Mouse (Mus musculus) embryonic facial prominence, embryonic 14.5 days (tissue): ENCODE results near the gene Elk4. TPM values are rescaled to one million over a fixed set of nuclear protein-coding genes. Genes with fewer than 3 reads are reported as not detected.

Source experiments
- ATAC-seq: fragments of 200-750 bp; cut with Nextera tagmentation; 2 replicates; pipeline ENCODE4 v1.8.0; 2017; ENCODE audit warnings: low read depth, moderate number of reproducible peaks, moderate TSS enrichment
- DNase-seq: peaks from one replicate; pipeline ENCODE4 v3.0.0-alpha.2; 2015; ENCODE audit warnings: low spot score
- H3K27ac ChIP-seq: fragments of 300-500 bp; sonication (generic); replicated peaks from 2 replicates; pipeline ENCODE4 v1.5.1; 2014; ENCODE audit warnings: low read depth, mild to moderate bottlenecking, low read length, moderate library complexity
- H3K27me3 ChIP-seq: fragments of 300-500 bp; sonication (generic); replicated peaks from 2 replicates; pipeline ENCODE4 v1.6.1; 2014; ENCODE audit warnings: low read length; ENCODE audit not compliant: control insufficient read depth, insufficient read depth
- H3K36me3 ChIP-seq: fragments of 300-500 bp; sonication (generic); 2 replicates; pipeline ENCODE4 v1.6.1; 2014; ENCODE audit warnings: low read length, mixed read lengths; ENCODE audit not compliant: control insufficient read depth, insufficient read depth
- H3K4me1 ChIP-seq: fragments of 300-500 bp; sonication (generic); 2 replicates; pipeline ENCODE4 v1.6.1; 2014; ENCODE audit warnings: antibody characterized with exemption, low read length; ENCODE audit not compliant: control insufficient read depth, insufficient read depth
- H3K4me2 ChIP-seq: fragments of 300-500 bp; sonication (generic); 2 replicates; pipeline ENCODE4 v1.6.1; 2014; ENCODE audit warnings: low read depth, mild to moderate bottlenecking, low read length, moderate library complexity, mixed read lengths
- H3K4me3 ChIP-seq: fragments of 300-500 bp; sonication (generic); 2 replicates; pipeline ENCODE4 v1.5.1; 2014; ENCODE audit warnings: low read depth, mild to moderate bottlenecking, low read length
- H3K9ac ChIP-seq: fragments of 300-500 bp; sonication (generic); 2 replicates; pipeline ENCODE4 v1.6.1; 2014; ENCODE audit warnings: low read depth, mild to moderate bottlenecking, low read length, moderate library complexity, mixed read lengths
- H3K9me3 ChIP-seq: fragments of 300-500 bp; sonication (generic); 2 replicates; pipeline ENCODE4 v1.6.1; 2016; ENCODE audit warnings: low read length; ENCODE audit not compliant: control insufficient read depth
- WGBS: fragments of 180-500 bp; shearing (Covaris S2); extraction: QIAGEN DNeasy Blood & Tissue Kit; methylation state at CpG from one replicate; pipeline ENCODE4 v1.1.7; 2014; 5-methylcytosine and 5-hydroxymethylcytosine counted together
- polyA plus RNA-seq: library from polyadenylated mRNA; unstranded; fragments of >200 nt; fragmentation: Nextera tagmentation; extraction: Ambion mirVana; gene quantifications from 2 replicates; pipeline ENCODE4 v1.2.1, GENCODE M21; 2014

Gene Elk4
- polyA plus RNA-seq, 1 experiment from 2014 or later: 39.0 TPM

DNA sequence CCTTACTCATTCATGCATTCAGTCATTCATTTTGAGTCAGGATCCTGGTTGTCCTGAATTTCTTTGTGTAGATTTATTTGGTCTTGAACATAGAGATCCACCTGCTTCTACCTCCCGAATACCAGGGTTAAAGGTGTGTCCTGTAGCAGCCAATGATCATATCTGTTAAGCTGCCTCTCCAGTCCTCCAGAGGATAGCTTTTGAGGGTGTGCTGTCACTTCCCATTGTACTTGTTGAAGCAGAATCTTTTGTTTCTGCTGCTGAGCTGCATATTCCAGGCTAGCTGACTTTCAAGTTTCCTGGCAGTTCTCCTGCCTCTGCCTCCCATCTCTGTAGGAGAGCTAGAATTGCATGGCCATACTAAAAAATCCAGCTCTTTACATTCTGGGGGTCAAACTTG lies 9.3 kb downstream of the Elk4 start:
- ATAC-seq: no peak
- Histone ChIP-seq H3K4me1 (no peaks in the 10 kb centered on the region), H3K27ac (no peak overlapping the region), H3K4me2 (no peak overlapping the region), H3K27me3 (no peaks in the 10 kb centered on the region), H3K9ac (no peak overlapping the region), H3K36me3 (peaks cover 58% of the 10 kb centered on the region), H3K9me3 (no peaks in the 10 kb centered on the region), H3K4me3 (no peak overlapping the region)
- 85% methylated on average over 1 of the region's 1 CpGs for WGBS
- no peak for DNase-seq

DNA sequence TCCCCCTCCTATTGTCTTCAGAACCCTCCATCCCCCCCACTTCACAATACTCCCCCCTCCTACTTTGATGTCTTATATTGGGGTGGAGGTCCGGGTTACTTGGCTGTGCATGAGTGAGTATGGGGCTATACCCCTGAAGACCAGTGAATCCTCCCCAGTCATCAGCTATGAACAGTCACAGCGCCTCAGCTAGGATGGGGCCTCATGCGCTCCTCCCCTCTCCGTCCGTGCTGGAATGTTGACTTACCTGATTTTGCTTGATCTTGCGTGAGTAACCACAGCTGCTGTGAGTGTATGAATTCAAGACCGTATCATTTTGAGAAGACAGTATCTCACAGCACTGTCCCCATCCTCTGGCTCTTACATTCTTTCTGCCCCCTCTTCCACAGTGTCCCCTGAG lies 12.5 kb downstream of the Elk4 start:
- Histone ChIP-seq H3K27me3 (no peaks in the 10 kb centered on the region), H3K27ac (0 out of 2 replicates have a peak overlapping the region, but pooled peaks have one; percentile 10), H3K36me3 (peaks cover 82% of the 10 kb centered on the region), H3K9ac (no peak overlapping the region), H3K4me1 (no peaks in the 10 kb centered on the region), H3K4me3 (no peak overlapping the region), H3K4me2 (no peak overlapping the region), H3K9me3 (no peaks in the 10 kb centered on the region)
- DNase-seq: peak; percentile 51
- ATAC-seq: peak; percentile 41; the same call in 1 of the 2 replicates
- WGBS: 86% methylated on average over 7 of the region's 7 CpGs

DNA sequence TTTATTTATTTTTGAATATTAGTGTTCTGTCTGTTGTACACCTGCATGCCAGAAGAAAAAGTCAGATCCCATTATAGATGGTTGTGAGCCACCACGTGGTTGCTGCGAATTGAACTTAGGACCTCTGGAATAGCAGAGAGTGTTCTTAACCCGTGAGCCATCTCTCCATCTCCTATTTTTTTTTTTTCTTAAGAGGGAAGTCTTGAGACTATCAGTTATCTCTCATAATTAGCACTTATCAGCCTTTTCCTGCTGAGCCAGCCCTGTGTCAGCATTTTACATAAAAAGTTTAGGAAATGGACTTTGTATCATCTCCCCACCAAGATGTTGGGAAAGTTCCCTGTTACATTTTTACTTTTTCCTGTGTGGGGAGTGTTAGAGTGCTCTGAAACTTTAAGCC lies 14.7 kb downstream of the Elk4 start:
- H3K36me3 ChIP-seq: peaks cover 88% of the 10 kb centered on the region
- ATAC-seq: no peak
- no peak overlapping the region for H3K27ac ChIP-seq
- WGBS: 84% methylated on average over 3 of the region's 3 CpGs
- H3K27me3 ChIP-seq: no peaks in the 10 kb centered on the region
- no peak for DNase-seq
- H3K4me1 ChIP-seq: no peaks in the 10 kb centered on the region
- no peak overlapping the region for H3K9ac ChIP-seq
- H3K9me3 ChIP-seq: no peaks in the 10 kb centered on the region
- H3K4me3 ChIP-seq: no peak overlapping the region
- H3K4me2 ChIP-seq: no peak overlapping the region

DNA sequence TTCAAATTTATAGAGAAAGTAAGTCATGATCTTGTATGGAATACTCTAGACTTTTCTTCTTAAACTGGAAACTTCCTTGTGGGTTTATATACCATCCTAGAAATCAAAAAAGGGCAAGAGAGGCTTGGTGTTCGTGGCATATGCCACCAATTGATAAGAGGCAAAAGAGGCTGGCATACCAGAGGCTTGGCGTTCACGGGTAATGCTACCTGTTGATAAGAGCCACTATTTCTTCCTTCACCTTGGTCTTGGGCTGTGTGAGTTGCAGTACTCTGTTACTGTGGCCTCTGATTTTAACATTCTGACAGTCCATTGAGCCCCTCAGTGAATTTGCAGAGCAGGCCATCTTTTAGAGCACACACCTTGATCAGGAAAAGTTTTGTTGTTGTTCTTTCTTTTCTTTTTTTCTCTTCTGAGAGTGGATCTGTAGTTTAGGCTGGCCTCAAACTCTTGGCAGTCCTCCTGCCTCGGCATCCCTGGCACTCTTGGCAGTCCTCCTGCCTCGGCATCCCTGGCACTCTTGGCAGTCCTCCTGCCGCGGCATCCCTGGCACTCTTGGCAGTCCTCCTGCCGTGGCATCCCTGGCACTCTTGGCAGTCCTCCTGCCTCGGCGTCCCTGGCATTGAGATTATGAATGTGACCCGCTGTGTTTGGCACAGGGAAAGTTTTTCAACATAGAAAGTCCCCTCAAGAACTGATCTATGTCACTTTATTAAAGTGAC lies 19.7 kb downstream of the Elk4 start:
- Histone ChIP-seq H3K4me3 (no peak overlapping the region), H3K27me3 (no peaks in the 10 kb centered on the region), H3K4me2 (no peak overlapping the region), H3K9ac (no peak overlapping the region), H3K9me3 (no peaks in the 10 kb centered on the region), H3K27ac (no peak overlapping the region), H3K36me3 (peaks cover 87% of the 10 kb centered on the region), H3K4me1 (no peaks in the 10 kb centered on the region)
- 90% methylated on average over 11 of the region's 11 CpGs for WGBS
- ATAC-seq: no peak
- no peak for DNase-seq

DNA sequence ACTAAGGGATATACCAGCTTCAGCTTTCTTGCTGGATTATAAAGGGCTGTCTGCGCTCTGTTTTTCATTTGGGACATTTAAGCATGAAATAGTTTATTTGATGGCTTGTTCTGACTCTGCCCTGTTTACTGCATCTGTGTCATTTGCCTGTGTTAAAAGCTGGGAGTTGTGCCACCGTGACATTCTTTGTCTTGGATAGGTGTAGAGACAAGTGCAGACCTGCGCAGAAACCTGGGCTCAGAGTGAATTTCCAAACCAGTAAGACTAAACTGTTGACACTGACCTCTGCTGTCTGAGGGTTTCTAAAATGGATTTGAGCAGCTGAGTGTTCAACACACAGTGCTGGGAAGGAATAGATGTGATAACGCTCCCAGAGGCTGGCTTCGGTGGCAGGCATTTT lies 20.6 kb downstream of the Elk4 start:
- ATAC-seq: 0 out of 2 replicates have a peak, but pooled peaks have one; percentile 47

DNA sequence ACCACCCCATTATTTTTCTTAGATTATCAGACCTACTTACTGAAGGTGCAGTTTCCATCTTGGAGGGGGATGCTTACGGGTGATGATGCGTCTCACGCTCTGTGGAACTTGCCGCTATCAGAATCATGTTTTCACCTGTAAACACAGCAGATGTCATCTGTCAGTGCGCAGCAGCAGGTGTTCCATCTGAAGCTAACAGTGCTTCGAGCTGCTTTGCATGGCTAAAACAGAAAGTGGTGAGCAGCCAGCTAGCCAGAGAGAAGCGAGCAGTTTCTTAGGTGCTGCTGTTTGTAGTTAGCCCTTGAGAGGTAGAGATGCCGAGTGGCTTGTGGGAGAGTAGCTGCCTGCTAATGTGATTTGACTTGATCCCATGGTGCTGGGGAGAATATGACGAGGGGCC lies 21.0 kb downstream of the Elk4 start:
- DNase-seq: no peak
- no peak for ATAC-seq
- Histone ChIP-seq H3K4me3 (no peak overlapping the region), H3K9me3 (no peaks in the 10 kb centered on the region), H3K27ac (no peak overlapping the region), H3K4me2 (no peak overlapping the region), H3K27me3 (no peaks in the 10 kb centered on the region), H3K4me1 (no peaks in the 10 kb centered on the region), H3K9ac (no peak overlapping the region), H3K36me3 (peaks cover 83% of the 10 kb centered on the region)
- 83% methylated on average over 9 of the region's 9 CpGs for WGBS

More for the DNA sequence above, 20.6 kb downstream of the Elk4 start:
- H3K9ac ChIP-seq: no peak overlapping the region
- H3K27me3 ChIP-seq: no peaks in the 10 kb centered on the region
- DNase-seq: no peak
- no peak overlapping the region for H3K4me3 ChIP-seq
- H3K4me1 ChIP-seq: no peaks in the 10 kb centered on the region
- 80% methylated on average over 5 of the region's 5 CpGs for WGBS
- H3K9me3 ChIP-seq: no peaks in the 10 kb centered on the region
- H3K36me3 ChIP-seq: peaks cover 83% of the 10 kb centered on the region
- no peak overlapping the region for H3K4me2 ChIP-seq
- H3K27ac ChIP-seq: no peak overlapping the region

DNA sequence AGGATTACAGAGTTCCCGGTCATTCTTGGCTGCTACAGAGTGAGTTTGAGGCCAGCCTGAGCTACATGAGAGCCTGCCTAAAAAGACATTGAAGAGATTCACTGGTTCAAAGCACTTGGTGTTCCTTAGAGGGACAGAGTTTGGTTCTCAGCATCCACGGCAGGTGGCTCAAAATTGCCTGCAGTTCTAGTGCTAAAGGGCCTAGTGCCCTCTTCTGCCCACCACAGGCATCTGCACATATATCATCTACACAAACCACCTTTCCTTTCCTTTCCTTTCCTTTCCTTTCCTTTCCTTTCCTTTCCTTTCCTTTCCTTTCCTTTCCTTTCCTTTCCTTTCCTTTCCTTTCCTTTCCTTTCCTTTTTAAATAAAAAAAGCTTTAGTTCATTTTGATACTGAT lies 23.2 kb downstream of the Elk4 start:
- H3K9me3 ChIP-seq: no peaks in the 10 kb centered on the region
- no peak overlapping the region for H3K27ac ChIP-seq
- no peaks in the 10 kb centered on the region for H3K4me1 ChIP-seq
- no peak for ATAC-seq
- no peak for DNase-seq
- 63% methylated on average over 2 of the region's 2 CpGs for WGBS
- no peaks in the 10 kb centered on the region for H3K27me3 ChIP-seq
- H3K9ac ChIP-seq: no peak overlapping the region
- no peak overlapping the region for H3K4me2 ChIP-seq
- no peak overlapping the region for H3K4me3 ChIP-seq
- H3K36me3 ChIP-seq: peaks cover 77% of the 10 kb centered on the region

DNA sequence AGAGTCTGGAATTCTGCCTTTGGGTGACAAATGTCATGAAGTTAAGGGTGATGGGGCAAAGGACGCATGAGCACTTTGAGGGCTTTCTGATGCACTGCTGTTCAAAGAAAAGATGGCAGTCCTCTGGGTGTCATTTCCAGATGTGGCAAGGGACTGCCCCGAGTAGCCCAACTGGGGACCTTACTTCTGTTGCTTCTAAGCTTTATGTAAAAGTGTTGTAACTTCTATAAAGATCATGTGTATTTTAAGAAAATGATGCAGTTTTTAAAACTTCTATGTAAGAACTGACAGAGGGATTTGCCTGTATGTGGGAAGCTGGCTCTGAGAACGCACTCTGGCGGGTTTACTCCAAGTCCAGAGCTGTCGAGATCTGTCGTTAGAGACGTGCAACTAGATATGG lies 24.8 kb downstream of the Elk4 start:
- Histone ChIP-seq H3K4me3 (no peak overlapping the region), H3K4me2 (no peak overlapping the region), H3K27me3 (no peaks in the 10 kb centered on the region), H3K4me1 (no peaks in the 10 kb centered on the region), H3K36me3 (peaks cover 65% of the 10 kb centered on the region), H3K9me3 (no peaks in the 10 kb centered on the region), H3K9ac (no peak overlapping the region), H3K27ac (no peak overlapping the region)
- no peak for DNase-seq
- WGBS: 86% methylated on average over 7 of the region's 7 CpGs
- no peak for ATAC-seq

DNA sequence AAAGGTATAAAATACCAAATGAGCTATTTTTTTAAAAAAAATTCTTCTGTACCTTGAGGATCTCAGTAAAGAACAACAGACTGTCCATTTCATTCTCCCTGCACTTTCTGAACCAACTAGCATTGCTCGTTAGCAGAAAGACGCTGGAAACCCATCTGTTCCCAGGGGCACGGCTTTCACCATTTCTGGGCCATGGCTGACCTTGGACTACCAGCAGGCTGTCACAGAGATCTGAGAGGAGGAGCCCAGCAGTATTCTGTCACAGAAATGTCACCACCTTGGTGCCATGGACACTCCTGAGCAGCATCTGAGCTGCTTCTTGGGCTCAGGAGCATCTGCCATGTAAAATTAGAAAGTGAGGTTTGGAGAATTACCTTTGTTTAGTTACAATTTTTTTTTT lies 30.3 kb downstream of the Elk4 start:
- no peak for DNase-seq
- WGBS: 77% methylated on average over 3 of the region's 3 CpGs
- H3K4me2 ChIP-seq: no peak overlapping the region

More for the DNA sequence above, 30.3 kb downstream of the Elk4 start:
- H3K4me3 ChIP-seq: no peak overlapping the region
- H3K9ac ChIP-seq: no peak overlapping the region
- no peaks in the 10 kb centered on the region for H3K4me1 ChIP-seq
- H3K27ac ChIP-seq: no peak overlapping the region
- H3K27me3 ChIP-seq: no peaks in the 10 kb centered on the region
- ATAC-seq: no peak
- peaks cover 26% of the 10 kb centered on the region for H3K36me3 ChIP-seq
- no peaks in the 10 kb centered on the region for H3K9me3 ChIP-seq
